Mouse (Mus musculus): ENCODE results near the gene B3galnt1. TPM values are rescaled to one million over a fixed set of nuclear protein-coding genes. Genes with fewer than 3 reads are reported as not detected.

Gene B3galnt1
- polyA plus RNA-seq, 1 experiment from 2014 or later, result 84.1 TPM

GRCm38 (mm10) chr3:69561686-69562085 is 37.1 kb downstream of the B3galnt1 start:
- Histone ChIP-seq H3K9ac (replicated peaks) (no peak overlapping the region), H3K27ac (replicated peaks) (no peak overlapping the region), H3K4me3 (no peak overlapping the region), H3K9me3 (no peaks in the 10 kb centered on the region), H3K36me3 (no peaks in the 10 kb centered on the region), H3K4me2 (replicated peaks) (no peak overlapping the region), H3K4me1 (peaks cover 13% of the 10 kb centered on the region; the same call in 1 of the 2 replicates), H3K27me3 (no peaks in the 10 kb centered on the region)
- ATAC-seq (replicated peaks), result no peak
- 82% methylated on average over 5 of the region's 5 CpGs for WGBS

- H3K4me3 ChIP-seq, result no peak overlapping the region
- peaks cover 13% of the 10 kb centered on the region; the same call in 1 of the 2 replicates for H3K4me1 ChIP-seq
- H3K27me3 ChIP-seq, result no peaks in the 10 kb centered on the region
- no peak for ATAC-seq (replicated peaks)
- H3K9me3 ChIP-seq, result no peaks in the 10 kb centered on the region
- no peaks in the 10 kb centered on the region for H3K36me3 ChIP-seq
- H3K9ac ChIP-seq (replicated peaks), result no peak overlapping the region
- H3K27ac ChIP-seq (replicated peaks), result no peak overlapping the region
- no peak overlapping the region for H3K4me2 ChIP-seq (replicated peaks)
- 91% methylated on average over 7 of the region's 7 CpGs for WGBS
These were observed 38.8 kb downstream of the B3galnt1 start for GRCm38 (mm10) chr3:69559975-69560330.

DNA sequence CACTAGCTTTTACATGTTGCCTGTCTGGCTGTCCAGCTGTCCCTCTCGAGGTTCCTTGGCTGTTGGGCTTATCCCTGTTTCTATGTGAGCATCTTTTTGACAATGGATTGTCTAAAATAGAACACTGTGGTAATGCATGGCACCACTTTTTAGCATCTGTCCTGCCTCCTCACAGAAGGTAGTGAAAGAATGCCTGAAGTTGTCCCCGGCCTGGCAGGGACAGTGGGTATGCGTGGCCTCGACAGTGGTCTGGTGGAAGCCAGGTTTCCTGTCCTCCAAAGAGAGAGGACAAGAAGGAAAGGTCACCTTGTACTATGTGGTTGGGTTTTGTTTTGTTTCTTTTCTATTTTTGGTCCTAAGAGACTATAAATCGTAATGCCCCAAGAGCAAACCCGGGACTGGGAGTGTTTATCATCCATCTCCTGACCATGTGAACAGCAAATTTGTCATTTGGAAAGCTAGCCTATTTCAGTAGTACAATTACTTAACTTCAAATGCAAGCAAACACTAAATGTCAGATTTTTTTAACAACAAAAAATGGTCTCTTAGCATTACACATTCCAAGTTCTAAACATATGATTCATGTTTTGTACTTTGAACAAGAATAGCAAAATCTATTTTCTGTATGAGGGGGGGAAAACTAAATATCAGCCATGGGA is 39.3 kb downstream of the B3galnt1 start:
- no peak for ATAC-seq (replicated peaks)
- WGBS, result 94% methylated on average over 6 of the region's 6 CpGs

DNA sequence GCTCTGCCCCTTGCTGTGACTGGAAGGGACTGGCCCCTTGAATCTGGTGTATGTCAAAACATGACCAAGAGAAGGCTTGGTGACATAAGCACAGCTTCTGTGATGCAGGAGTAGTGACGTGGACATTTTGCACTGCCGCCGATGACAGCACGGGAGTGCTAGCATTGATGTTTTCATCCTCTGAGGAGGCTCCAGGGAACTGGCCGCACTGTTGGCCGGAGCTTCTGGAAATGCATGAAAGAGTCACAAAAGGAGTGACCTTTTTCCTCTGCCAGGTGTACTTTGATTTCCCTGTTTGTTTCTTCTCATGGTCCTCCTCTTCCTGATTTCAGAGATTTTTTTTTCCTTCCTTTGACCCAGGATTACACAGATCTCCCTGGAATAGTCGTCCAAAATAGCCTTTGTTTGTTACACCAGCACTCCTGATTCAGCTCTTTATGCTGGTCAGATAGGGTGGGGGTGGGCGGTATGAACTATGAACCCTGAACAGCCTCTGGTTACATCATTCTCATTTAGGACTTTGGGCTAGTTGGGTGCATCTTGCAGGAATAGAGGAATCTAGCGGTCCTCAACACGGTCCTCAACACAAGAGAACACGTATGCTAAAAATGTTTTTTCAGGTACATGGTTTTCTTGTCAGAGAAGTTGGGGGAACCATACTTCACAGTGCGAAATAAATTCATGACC is 42.5 kb downstream of the B3galnt1 start:
- Histone ChIP-seq H3K4me3 (no peak overlapping the region), H3K4me2 (replicated peaks) (no peak overlapping the region), H3K4me1 (peaks cover 13% of the 10 kb centered on the region; the same call in 1 of the 2 replicates), H3K9ac (replicated peaks) (no peak overlapping the region), H3K36me3 (0 out of 2 replicates have a peak, but pooled peaks cover 9% of the 10 kb centered on the region), H3K9me3 (no peaks in the 10 kb centered on the region), H3K27me3 (no peaks in the 10 kb centered on the region), H3K27ac (replicated peaks) (no peak overlapping the region)
- no peak for ATAC-seq (replicated peaks)
- WGBS, result 84% methylated on average over 12 of the region's 12 CpGs

More for the DNA sequence above, 39.3 kb downstream of the B3galnt1 start:
- Histone ChIP-seq H3K27ac (replicated peaks) (no peak overlapping the region), H3K4me1 (peaks cover 13% of the 10 kb centered on the region; the same call in 1 of the 2 replicates), H3K9ac (replicated peaks) (no peak overlapping the region), H3K36me3 (no peaks in the 10 kb centered on the region), H3K27me3 (no peaks in the 10 kb centered on the region), H3K4me3 (no peak overlapping the region), H3K4me2 (replicated peaks) (no peak overlapping the region), H3K9me3 (no peaks in the 10 kb centered on the region)

GRCm38 (mm10) chr3:69555511-69555910 is 43.2 kb downstream of the B3galnt1 start:
- Histone ChIP-seq H3K36me3 (0 out of 2 replicates have a peak, but pooled peaks cover 9% of the 10 kb centered on the region), H3K4me1 (peaks cover 13% of the 10 kb centered on the region; the same call in 1 of the 2 replicates), H3K9ac (replicated peaks) (no peak overlapping the region), H3K27me3 (no peaks in the 10 kb centered on the region), H3K4me2 (replicated peaks) (no peak overlapping the region), H3K9me3 (no peaks in the 10 kb centered on the region), H3K4me3 (no peak overlapping the region), H3K27ac (replicated peaks) (no peak overlapping the region)
- ATAC-seq (replicated peaks), result no peak
- 81% methylated on average over 6 of the region's 6 CpGs for WGBS

GRCm38 (mm10) chr3:69549602-69550001 is 49.2 kb downstream of the B3galnt1 start:
- H3K27me3 ChIP-seq, result no peaks in the 10 kb centered on the region
- H3K4me1 ChIP-seq, result peaks cover 6% of the 10 kb centered on the region
- no peak for ATAC-seq (replicated peaks)
- WGBS, result 70% methylated on average over 4 of the region's 4 CpGs
- no peaks in the 10 kb centered on the region for H3K9me3 ChIP-seq
- no peak overlapping the region for H3K4me2 ChIP-seq (replicated peaks)
- H3K36me3 ChIP-seq, result 0 out of 2 replicates have a peak, but pooled peaks cover 9% of the 10 kb centered on the region
- H3K4me3 ChIP-seq, result no peak overlapping the region
- H3K27ac ChIP-seq (replicated peaks), result no peak overlapping the region
- no peak overlapping the region for H3K9ac ChIP-seq (replicated peaks)

DNA sequence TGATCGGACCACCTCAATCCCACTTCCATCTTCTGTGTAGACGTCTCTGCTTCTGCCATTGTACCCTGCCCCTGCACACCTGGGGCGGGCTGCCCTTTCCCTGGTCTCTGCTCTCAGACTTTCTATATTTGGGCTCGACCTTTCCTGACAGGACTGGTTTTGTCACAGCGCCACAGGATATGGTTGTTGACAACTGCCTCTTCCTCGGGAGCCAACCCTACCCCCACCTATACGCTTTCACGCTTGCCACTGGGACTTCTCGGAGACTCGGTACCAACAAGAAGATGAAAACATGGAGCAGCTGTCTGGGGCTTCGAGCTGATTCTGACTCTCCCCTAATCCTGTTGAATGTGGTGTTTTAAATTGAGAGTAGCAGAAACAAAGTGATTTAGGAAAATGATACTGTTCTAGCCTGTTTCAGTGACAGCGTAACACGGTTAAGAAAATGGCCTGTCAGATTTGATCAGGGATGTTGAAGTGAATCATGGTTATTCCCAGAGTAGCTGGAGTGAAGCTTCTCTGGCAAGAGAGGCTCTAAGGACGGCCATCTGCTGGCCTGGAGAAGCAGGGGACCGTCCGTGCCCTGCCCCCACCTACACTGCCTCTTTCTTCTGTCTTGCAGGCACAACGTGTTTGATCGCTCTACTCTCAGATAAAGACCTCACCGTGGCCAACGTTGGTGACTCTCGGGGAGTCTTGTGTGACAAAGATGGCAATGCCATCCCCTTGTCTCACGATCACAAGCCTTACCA is 49.9 kb downstream of the B3galnt1 start:
- WGBS, result 85% methylated on average over 22 of the region's 22 CpGs
- no peaks in the 10 kb centered on the region for H3K9me3 ChIP-seq
- H3K27ac ChIP-seq (replicated peaks), result no peak overlapping the region
- peaks cover 6% of the 10 kb centered on the region for H3K4me1 ChIP-seq
- no peak overlapping the region for H3K9ac ChIP-seq (replicated peaks)
- H3K36me3 ChIP-seq, result 0 out of 2 replicates have a peak, but pooled peaks cover 4% of the 10 kb centered on the region
- no peak for ATAC-seq (replicated peaks)
- no peaks in the 10 kb centered on the region for H3K27me3 ChIP-seq
- no peak overlapping the region for H3K4me3 ChIP-seq
- no peak overlapping the region for H3K4me2 ChIP-seq (replicated peaks)

GRCm38 (mm10) chr3:69545017-69545416 is 53.7 kb downstream of the B3galnt1 start:
- H3K4me2 ChIP-seq (replicated peaks), result no peak overlapping the region
- H3K4me1 ChIP-seq, result peaks cover 11% of the 10 kb centered on the region
- H3K4me3 ChIP-seq, result no peak overlapping the region
- 0 out of 2 replicates have a peak overlapping the region, but pooled peaks have one; percentile 11 for H3K27ac ChIP-seq (replicated peaks)
- H3K27me3 ChIP-seq, result no peaks in the 10 kb centered on the region
- H3K9me3 ChIP-seq, result no peaks in the 10 kb centered on the region
- H3K9ac ChIP-seq (replicated peaks), result no peak overlapping the region
- no peaks in the 10 kb centered on the region for H3K36me3 ChIP-seq
- peak; percentile 63 for ATAC-seq (replicated peaks)
- WGBS, result 58% methylated on average over 5 of the region's 5 CpGs

DNA sequence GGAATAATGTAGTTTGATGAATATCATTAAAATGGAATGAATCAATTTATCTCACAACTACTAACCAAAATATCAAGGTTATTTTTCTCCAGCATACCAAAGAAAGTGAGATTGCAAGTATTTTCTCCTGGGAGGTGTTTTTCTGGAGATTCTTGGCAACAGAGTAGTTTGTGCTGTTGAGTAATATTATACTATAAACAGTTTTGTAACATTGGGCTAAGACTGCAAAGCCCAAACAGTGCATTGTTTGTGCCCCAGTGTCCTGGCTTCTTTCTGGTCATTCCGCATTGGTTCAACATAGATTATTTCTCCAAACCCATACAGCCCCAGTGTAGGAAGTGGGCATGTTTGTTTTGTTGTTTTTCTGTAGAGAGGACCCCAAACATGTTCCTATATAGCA is 55.0 kb downstream of the B3galnt1 start:
- Histone ChIP-seq H3K4me3 (no peak overlapping the region), H3K36me3 (no peaks in the 10 kb centered on the region), H3K9ac (replicated peaks) (no peak overlapping the region), H3K9me3 (no peaks in the 10 kb centered on the region), H3K27me3 (no peaks in the 10 kb centered on the region), H3K4me1 (peaks cover 21% of the 10 kb centered on the region), H3K27ac (replicated peaks) (no peak overlapping the region), H3K4me2 (replicated peaks) (no peak overlapping the region)
- WGBS, result 93% methylated on average over 1 of the region's 1 CpGs
- no peak for ATAC-seq (replicated peaks)

DNA sequence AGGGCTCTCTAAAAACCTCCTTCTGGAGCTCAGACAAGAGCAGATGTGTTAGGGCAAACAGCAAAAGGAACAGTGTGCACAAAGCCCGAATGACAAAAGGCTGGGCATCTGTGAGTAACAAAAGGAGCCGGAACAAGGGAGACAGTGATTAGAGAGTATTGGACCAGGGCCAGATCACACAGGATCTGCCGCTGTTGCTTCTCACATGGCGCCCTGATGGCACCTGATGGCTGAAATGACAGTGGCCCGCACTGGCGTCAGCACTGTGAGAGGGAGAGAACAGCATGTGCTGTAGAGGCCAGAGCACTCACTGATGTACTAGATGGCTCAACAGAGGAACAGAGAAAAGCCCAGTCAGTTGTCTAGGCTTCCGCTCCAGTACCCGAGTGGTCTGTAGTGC is 55.8 kb downstream of the B3galnt1 start:
- peak overlapping the region; percentile 32 for H3K27ac ChIP-seq (replicated peaks)
- H3K9me3 ChIP-seq, result no peaks in the 10 kb centered on the region
- no peaks in the 10 kb centered on the region for H3K36me3 ChIP-seq
- H3K9ac ChIP-seq (replicated peaks), result no peak overlapping the region
- no peak overlapping the region for H3K4me3 ChIP-seq
- no peaks in the 10 kb centered on the region for H3K27me3 ChIP-seq
- H3K4me2 ChIP-seq (replicated peaks), result no peak overlapping the region
- peaks cover 22% of the 10 kb centered on the region for H3K4me1 ChIP-seq
- WGBS, result 44% methylated on average over 8 of the region's 8 CpGs
- ATAC-seq (replicated peaks), result 0 out of 2 replicates have a peak, but pooled peaks have one; percentile 29

DNA sequence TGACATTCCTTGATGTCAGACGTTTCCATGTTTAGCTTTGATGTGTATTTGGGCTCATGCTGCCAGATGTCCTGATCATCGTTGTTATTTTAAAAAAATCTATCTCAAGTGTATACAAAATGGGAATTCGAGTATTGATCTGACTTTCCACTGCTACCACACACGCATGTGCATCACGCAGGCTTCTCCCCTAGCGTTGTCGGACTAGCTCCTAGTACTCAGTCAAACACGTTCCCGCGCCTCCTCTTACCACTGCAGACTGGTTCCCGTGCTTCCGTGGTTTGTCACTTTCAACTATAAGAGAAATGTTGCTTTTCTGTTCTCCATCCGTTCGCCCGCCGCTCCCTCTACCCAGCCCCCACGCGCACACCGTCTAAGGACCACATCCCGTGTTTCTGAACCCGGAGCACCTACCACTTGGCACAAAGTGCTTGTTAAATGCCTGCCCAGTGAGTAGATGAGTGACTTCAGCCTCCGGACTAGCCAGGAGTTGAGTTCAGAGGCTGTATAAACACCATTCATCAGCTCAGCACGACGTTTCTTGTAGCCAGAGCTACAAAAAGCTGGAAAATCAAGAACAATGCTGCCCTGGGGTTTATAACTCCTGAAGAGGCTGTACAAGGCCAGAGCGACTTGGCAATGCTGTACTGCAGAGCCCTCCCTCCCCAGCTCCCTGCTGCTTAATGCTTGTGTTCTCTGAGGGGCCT is 62.7 kb downstream of the B3galnt1 start:
- H3K4me1 ChIP-seq, result peaks cover 38% of the 10 kb centered on the region
- 0 out of 2 replicates have a peak overlapping the region, but pooled peaks have one; percentile 2 for H3K4me2 ChIP-seq (replicated peaks)
- H3K4me3 ChIP-seq, result no peak overlapping the region
- ATAC-seq (replicated peaks), result peak; percentile 73
- no peaks in the 10 kb centered on the region for H3K27me3 ChIP-seq
- H3K9me3 ChIP-seq, result no peaks in the 10 kb centered on the region
- peak overlapping the region; percentile 20; the same call in 1 of the 2 replicates for H3K27ac ChIP-seq (replicated peaks)
- WGBS, result 32% methylated on average over 25 of the region's 25 CpGs
- no peaks in the 10 kb centered on the region for H3K36me3 ChIP-seq
- H3K9ac ChIP-seq (replicated peaks), result no peak overlapping the region

Measured in forebrain, embryonic 15.5 days (tissue).